Comparison of ENCODE assay signal across 8 mouse cellular contexts in genomic region chr12:73909013-73909575, GRCm38 (mm10). TPM values are rescaled to one million over a fixed set of nuclear protein-coding genes. Genes with fewer than 3 reads are reported as not detected.
A peak's percentile ranks its signal among the peaks of the same experiment; 100 is the strongest.
DNase-seq lines count a peak whose midpoint lies in the region; ATAC-seq lines count a peak whose summit lies in the region.

No protein-coding gene starts in this region.

- 8% methylated on average over 6 of the region's 6 CpGs for WGBS in limb, embryonic 11.5 days
- under 1% methylated on average over 6 of the region's 6 CpGs for WGBS in stomach, embryonic 15.5 days

- H3K4me2 ChIP-seq in limb, embryonic 11.5 days (ENCODE audit: low read depth, severe bottlenecking) = peak overlapping the region; percentile 47
- H3K4me2 ChIP-seq in stomach, embryonic 15.5 days = peak overlapping the region; percentile 69

- no peaks in the 10 kb centered on the region for H3K27me3 ChIP-seq in limb, embryonic 11.5 days (ENCODE audit: control insufficient read depth, insufficient read depth, low read length)
- H3K27me3 ChIP-seq in stomach, embryonic 15.5 days (replicated peaks) = no peaks in the 10 kb centered on the region

- no peaks in the 10 kb centered on the region for H3K9me3 ChIP-seq in limb, embryonic 11.5 days (ENCODE audit: control insufficient read depth, low read length)
- H3K9me3 ChIP-seq in stomach, embryonic 15.5 days = no peaks in the 10 kb centered on the region

- ATAC-seq in limb, embryonic 11.5 days (ENCODE audit: insufficient number of reproducible peaks, low FRiP score, low TSS enrichment, low read depth) = no peak
- no peak for ATAC-seq in stomach, embryonic 15.5 days (ENCODE audit: insufficient read depth, low FRiP score, low read depth)

- H3K9ac ChIP-seq in limb, embryonic 11.5 days (ENCODE audit: low read length) = peak overlapping the region; percentile 95; the same call in 1 of the 2 replicates
- peak overlapping the region; percentile 90; the same call in 1 of the 2 replicates for H3K9ac ChIP-seq in stomach, embryonic 15.5 days

- H3K36me3 ChIP-seq in limb, embryonic 11.5 days (ENCODE audit: control insufficient read depth, insufficient read depth, low read length) = no peaks in the 10 kb centered on the region
- no peaks in the 10 kb centered on the region for H3K36me3 ChIP-seq in stomach, embryonic 15.5 days

- H3K4me1 ChIP-seq in limb, embryonic 11.5 days (ENCODE audit: control insufficient read depth, insufficient read depth, low read length) = 0 out of 2 replicates have a peak, but pooled peaks cover 2% of the 10 kb centered on the region
- no peaks in the 10 kb centered on the region for H3K4me1 ChIP-seq in stomach, embryonic 15.5 days

- H3K4me3 ChIP-seq in limb, embryonic 11.5 days (ENCODE audit: low read depth, low read length) = peak overlapping the region; percentile 67
- peak overlapping the region; percentile 73 for H3K4me3 ChIP-seq in stomach, embryonic 15.5 days (replicated peaks)

- H3K27ac ChIP-seq in limb, embryonic 11.5 days (replicated peaks; ENCODE audit: low read depth, low read length) = no peak overlapping the region
- peak overlapping the region; percentile 98; the same call in 1 of the 2 replicates for H3K27ac ChIP-seq in stomach, embryonic 15.5 days

- peak; percentile 33 for DNase-seq in cerebellum, adult 9-10 months
- DNase-seq in cerebellum, adult 9-11 months = no peak
- peak; percentile 29 for DNase-seq in thymus, postnatal 0 days (ENCODE audit: low spot score)
- DNase-seq in thymus, postnatal 10 days (ENCODE audit: low spot score in 2 of 2) = no peak
- no peak for DNase-seq in limb, embryonic 11.5 days (ENCODE audit: low spot score)
- DNase-seq in cerebellum, postnatal 36 days = no peak
- DNase-seq in left cerebral cortex, adult 8-10 months (ENCODE audit: low spot score in 2 of 2) = no peak

RNA-seq across cellular contexts. Expression of gene Hif1a, which starts 7.9 kb away (rescaled TPM):
- 75.2 and 75.7 TPM in 2 replicates for polyA plus RNA-seq in thymus, postnatal 0 days (2015; fragmentation: Nextera tagmentation; extraction: Ambion mirVana)
- 111 and 123 TPM in 2 replicates for polyA plus RNA-seq in limb, embryonic 11.5 days (2014; fragmentation: Nextera tagmentation; extraction: Ambion mirVana)
- 65.3 and 67.4 TPM in 2 replicates for polyA plus RNA-seq in stomach, embryonic 15.5 days (2015; fragmentation: Nextera tagmentation; extraction: Ambion mirVana)
- 10 to 100 TPM; 57.7 to 66.6 (median 64.3) TPM for total RNA-seq in left cerebral cortex, adult 8-10 months (2022)

RNA-seq across cellular contexts. Expression of gene Gm49321, which starts 28.4 kb away (rescaled TPM):
- 7.6 and 10.0 TPM in 2 replicates for polyA plus RNA-seq in thymus, postnatal 0 days (2015; fragmentation: Nextera tagmentation; extraction: Ambion mirVana)
- polyA plus RNA-seq in limb, embryonic 11.5 days (2014; fragmentation: Nextera tagmentation; extraction: Ambion mirVana) = 13.5 and 15.9 TPM in 2 replicates
- 11.0 and 11.2 TPM in 2 replicates for polyA plus RNA-seq in stomach, embryonic 15.5 days (2015; fragmentation: Nextera tagmentation; extraction: Ambion mirVana)
- total RNA-seq in left cerebral cortex, adult 8-10 months (2022) = 10 to 100 TPM in 3 of 4 experiments, 1 to 10 TPM in 1; 8.3 to 16.2 (median 13.5) TPM

RNA-seq across cellular contexts. Expression of gene Snapc1, which starts 55.2 kb away (rescaled TPM):
- 15.0 and 15.6 TPM in 2 replicates for polyA plus RNA-seq in thymus, postnatal 0 days (2015; fragmentation: Nextera tagmentation; extraction: Ambion mirVana)
- polyA plus RNA-seq in limb, embryonic 11.5 days (2014; fragmentation: Nextera tagmentation; extraction: Ambion mirVana) = 19.2 and 22.2 TPM in 2 replicates
- 16.5 and 16.7 TPM in 2 replicates for polyA plus RNA-seq in stomach, embryonic 15.5 days (2015; fragmentation: Nextera tagmentation; extraction: Ambion mirVana)
- total RNA-seq in left cerebral cortex, adult 8-10 months (2022) = 10 to 100 TPM; 37.6 to 46.6 (median 41.7) TPM

Comparison
In these comparisons a context has a peak if more than half of its experiments do, and no peak if none do; other contexts are left out.
1. DNase-seq: peak in cerebellum, adult 9-10 months (single experiment) and thymus, postnatal 0 days (single experiment); none in cerebellum, adult 9-11 months (single experiment), thymus, postnatal 10 days (0 of 2), limb, embryonic 11.5 days (single experiment), cerebellum, postnatal 36 days (0 of 2) and left cerebral cortex, adult 8-10 months (0 of 2).